Mouse (Mus musculus): ENCODE measurements around the gene Speg.

GRCm38 (mm10) chr1:75449377-75450135, 74.5 kb downstream of the Speg start:
- TF ChIP-seq CTCF (IDR thresholded peaks at IDR 0.05; ENCODE audit: low read depth, low read length) = no peak
- no peak for TF ChIP-seq EP300 (IDR thresholded peaks at IDR 0.05; ENCODE audit: insufficient read depth, low read depth, low read length)

Measured in ES-Bruce4 (cell line).